Mouse (Mus musculus) CH12.LX (cell line): Measurements from ENCODE around the gene Bex6.

Experiments
- CTCF ChIP-seq, 2 experiments: IDR thresholded peaks in 1 of 2; conservative IDR thresholded peaks in 1 of 2; 2 replicates each; pipeline ENCODE4 v1.5.1; 2011 to 2012; ENCODE audit warnings: low read depth in 2 of 2, low read length in 2 of 2, improper control_type of control experiment in 1 of 2, inconsistent platforms in 1 of 2, mild to moderate bottlenecking in 1 of 2, moderate library complexity in 1 of 2
- EP300 ChIP-seq: IDR thresholded peaks from 2 replicates; pipeline ENCODE4 v1.6.1; 2011; ENCODE audit warnings: low read length, improper control_type of control experiment
- POLR2A ChIP-seq: IDR thresholded peaks from 2 replicates; pipeline ENCODE4 v1.6.1; 2011; ENCODE audit warnings: low read depth, mild to moderate bottlenecking, improper control_type of control experiment, low read length
- SIN3A ChIP-seq: IDR thresholded peaks from 2 replicates; pipeline ENCODE4 v1.6.1; 2012; ENCODE audit warnings: low read length, improper control_type of control experiment, inconsistent platforms

GRCm38 (mm10) chr16:32153976-32154375 lies 25.6 kb upstream of the Bex6 start:
- TF ChIP-seq EP300 (no peak), SIN3A (no peak), CTCF (conservative IDR thresholded peaks at IDR 0.05 in 1 of 2, IDR thresholded peaks at IDR 0.05 in 1 of 2; ENCODE audit: low read depth in 2 of 2, low read length in 2 of 2) (no peak), POLR2A (no peak)
